Mouse (Mus musculus) liver, embryonic 12.5 days (tissue): Measurements from ENCODE around the gene Kcnab2. TPM values are rescaled to one million over a fixed set of nuclear protein-coding genes. Genes with fewer than 3 reads are reported as not detected.

Source experiments
- ATAC-seq: fragments of 200-750 bp; cut with Nextera tagmentation; 2 replicates; pipeline ENCODE4 v1.8.0; 2017; ENCODE audit warnings: moderate number of reproducible peaks, mild to moderate bottlenecking, moderate library complexity
- H3K27ac ChIP-seq: fragments of 300-500 bp; sonication (generic); 2 replicates; pipeline ENCODE4 v1.5.1; 2016; ENCODE audit warnings: mild to moderate bottlenecking
- H3K27me3 ChIP-seq: fragments of 300-500 bp; sonication (generic); replicated peaks from 2 replicates; pipeline ENCODE4 v1.6.1; 2016; ENCODE audit warnings: mild to moderate bottlenecking, moderate library complexity
- H3K36me3 ChIP-seq: fragments of 300-500 bp; sonication (generic); 2 replicates; pipeline ENCODE4 v1.6.1; 2016; ENCODE audit warnings: mild to moderate bottlenecking, moderate library complexity
- H3K4me1 ChIP-seq: fragments of 300-500 bp; sonication (generic); 2 replicates; pipeline ENCODE4 v1.6.1; 2016
- H3K4me2 ChIP-seq: fragments of 300-500 bp; sonication (generic); 2 replicates; pipeline ENCODE4 v1.6.1; 2016; ENCODE audit warnings: mild to moderate bottlenecking, moderate library complexity
- H3K4me3 ChIP-seq: fragments of 300-500 bp; sonication (generic); 2 replicates; pipeline ENCODE4 v1.5.1; 2016; ENCODE audit warnings: mild to moderate bottlenecking, moderate library complexity
- H3K9ac ChIP-seq: fragments of 300-500 bp; sonication (generic); 2 replicates; pipeline ENCODE4 v1.6.1; 2016; ENCODE audit warnings: mild to moderate bottlenecking, moderate library complexity
- H3K9me3 ChIP-seq: fragments of 300-500 bp; sonication (generic); replicated peaks from 2 replicates; pipeline ENCODE4 v1.6.1; 2016; ENCODE audit warnings: mild to moderate bottlenecking, moderate library complexity
- WGBS: fragments of 180-500 bp; shearing (Covaris S2); methylation state at CpG from one replicate; pipeline ENCODE4 v1.1.7; 2016; ENCODE audit not compliant: insufficient replicate concordance; 5-methylcytosine and 5-hydroxymethylcytosine counted together
- polyA plus RNA-seq: library from polyadenylated mRNA; unstranded; fragments of >200 nt; fragmentation: Nextera tagmentation; extraction: Ambion mirVana; gene quantifications from 2 replicates; pipeline ENCODE4 v1.2.1, GENCODE M21; 2016

Kcnab2 gene
- 8.3 and 9.3 TPM in 2 replicates for polyA plus RNA-seq

DNA sequence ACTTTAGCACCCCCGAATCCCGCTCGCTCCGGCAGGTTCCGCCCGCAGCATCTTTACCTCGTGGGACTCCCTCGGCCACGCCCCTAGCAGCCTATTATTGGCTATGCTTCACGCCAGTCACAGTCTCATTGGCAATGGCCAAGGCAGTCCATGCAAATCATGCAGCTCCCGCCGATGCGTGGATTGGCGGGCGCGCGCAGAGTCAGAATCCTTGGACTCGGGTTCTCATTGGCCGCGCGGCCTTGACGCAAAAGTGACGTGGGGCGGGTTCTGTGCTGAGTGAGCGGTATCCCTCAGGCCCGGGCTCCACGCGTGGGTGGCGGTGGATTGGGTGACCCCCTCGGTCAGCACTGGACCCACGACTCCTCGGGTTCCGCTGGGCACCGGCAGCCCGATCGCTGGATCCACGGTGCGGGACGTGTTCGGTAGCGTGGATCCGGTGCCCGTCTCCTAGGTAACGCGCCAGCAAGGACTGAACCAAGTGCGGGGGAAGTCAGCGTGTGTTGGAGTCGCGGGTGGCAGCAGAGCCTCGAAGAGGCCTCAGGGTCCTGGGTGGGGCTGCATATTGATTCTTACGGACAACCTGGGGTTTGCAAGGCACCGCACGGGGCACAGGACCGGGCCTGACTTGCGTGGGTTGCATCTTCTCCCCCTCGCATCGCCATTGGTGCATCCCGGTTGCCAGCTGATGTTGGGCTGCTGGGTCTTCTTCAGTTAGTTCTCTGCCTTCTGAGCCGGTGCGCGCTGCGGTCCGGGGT is at the start of gene Kcnab2:
Gene Kcnab2 (minus strand): TSS at position 406 of the 758 bp plus-strand sequence.
- peak within 1 kb of the TSS; percentile 39; the same call in 1 of the 2 replicates for H3K9ac ChIP-seq
- WGBS = 2% methylated on average over 63 of the region's 63 CpGs

GRCm38 (mm10) chr4:152520083-152520482 is 42.4 kb upstream of the Kcnab2 start:
- Histone ChIP-seq H3K9ac (no peak overlapping the region), H3K27me3 (no peaks in the 10 kb centered on the region), H3K9me3 (0 out of 2 replicates have a peak, but pooled peaks cover 4% of the 10 kb centered on the region), H3K4me2 (no peak overlapping the region), H3K27ac (no peak overlapping the region), H3K36me3 (no peaks in the 10 kb centered on the region), H3K4me3 (no peak overlapping the region), H3K4me1 (no peaks in the 10 kb centered on the region)
- WGBS = 24% methylated on average over 6 of the region's 6 CpGs
- ATAC-seq = no peak

More for the DNA sequence above, at the start of gene Kcnab2:
- Histone ChIP-seq H3K27ac (no peak within 1 kb of the TSS), H3K4me2 (peak within 1 kb of the TSS; percentile 50), H3K4me3 (peak within 1 kb of the TSS; percentile 56), H3K36me3 (no peaks in the 10 kb centered on the region), H3K27me3 (peaks cover 63% of the 10 kb centered on the region), H3K4me1 (peaks cover 14% of the 10 kb centered on the region; the same call in 1 of the 2 replicates), H3K9me3 (0 out of 2 replicates have a peak, but pooled peaks cover under 1% of the 10 kb centered on the region)
- peak; percentile 83 for ATAC-seq

- ATAC-seq = no peak
- H3K4me1 ChIP-seq = no peaks in the 10 kb centered on the region
- H3K4me3 ChIP-seq = no peak overlapping the region
- H3K27ac ChIP-seq = no peak overlapping the region
- 50% methylated on average over 10 of the region's 10 CpGs for WGBS
- H3K9ac ChIP-seq = no peak overlapping the region
- H3K9me3 ChIP-seq = 0 out of 2 replicates have a peak, but pooled peaks cover 4% of the 10 kb centered on the region
- H3K27me3 ChIP-seq = no peaks in the 10 kb centered on the region
- H3K36me3 ChIP-seq = no peaks in the 10 kb centered on the region
- H3K4me2 ChIP-seq = no peak overlapping the region
These were observed 41.4 kb upstream of the Kcnab2 start for GRCm38 (mm10) chr4:152519106-152519505.

DNA sequence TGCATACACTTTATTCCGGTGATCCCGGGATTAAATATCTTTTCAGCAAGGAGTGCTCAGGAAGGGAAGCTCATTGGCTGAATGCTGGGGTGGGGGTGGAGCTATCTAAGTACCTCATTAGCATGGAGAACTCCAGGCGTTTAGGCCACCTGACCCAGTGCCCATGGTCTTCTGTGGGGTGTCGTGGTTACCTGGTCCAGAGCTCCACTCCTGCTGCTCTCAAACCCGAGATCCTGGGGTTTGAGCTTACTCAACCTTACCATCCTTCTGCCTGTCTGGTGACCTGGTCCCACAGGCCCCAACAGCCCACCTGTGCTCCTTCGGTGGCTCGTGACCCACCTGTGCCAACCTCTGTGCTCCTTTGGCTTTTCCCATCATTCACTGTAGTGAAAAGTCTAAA is 37.2 kb upstream of the Kcnab2 start:
- no peaks in the 10 kb centered on the region for H3K4me1 ChIP-seq
- WGBS = 50% methylated on average over 7 of the region's 7 CpGs
- no peak overlapping the region for H3K4me2 ChIP-seq
- H3K9ac ChIP-seq = no peak overlapping the region
- H3K36me3 ChIP-seq = no peaks in the 10 kb centered on the region
- no peak for ATAC-seq
- no peaks in the 10 kb centered on the region for H3K27me3 ChIP-seq
- H3K9me3 ChIP-seq = peaks cover 22% of the 10 kb centered on the region; the same call in 1 of the 2 replicates
- H3K27ac ChIP-seq = no peak overlapping the region
- no peak overlapping the region for H3K4me3 ChIP-seq

GRCm38 (mm10) chr4:152512221-152512925 is 34.7 kb upstream of the Kcnab2 start:
- Histone ChIP-seq H3K9me3 (peaks cover 43% of the 10 kb centered on the region), H3K4me2 (no peak overlapping the region), H3K4me1 (no peaks in the 10 kb centered on the region), H3K36me3 (no peaks in the 10 kb centered on the region), H3K9ac (no peak overlapping the region), H3K4me3 (no peak overlapping the region), H3K27ac (no peak overlapping the region), H3K27me3 (no peaks in the 10 kb centered on the region)
- peak; percentile 15; the same call in 1 of the 2 replicates for ATAC-seq
- 62% methylated on average over 18 of the region's 18 CpGs for WGBS

DNA sequence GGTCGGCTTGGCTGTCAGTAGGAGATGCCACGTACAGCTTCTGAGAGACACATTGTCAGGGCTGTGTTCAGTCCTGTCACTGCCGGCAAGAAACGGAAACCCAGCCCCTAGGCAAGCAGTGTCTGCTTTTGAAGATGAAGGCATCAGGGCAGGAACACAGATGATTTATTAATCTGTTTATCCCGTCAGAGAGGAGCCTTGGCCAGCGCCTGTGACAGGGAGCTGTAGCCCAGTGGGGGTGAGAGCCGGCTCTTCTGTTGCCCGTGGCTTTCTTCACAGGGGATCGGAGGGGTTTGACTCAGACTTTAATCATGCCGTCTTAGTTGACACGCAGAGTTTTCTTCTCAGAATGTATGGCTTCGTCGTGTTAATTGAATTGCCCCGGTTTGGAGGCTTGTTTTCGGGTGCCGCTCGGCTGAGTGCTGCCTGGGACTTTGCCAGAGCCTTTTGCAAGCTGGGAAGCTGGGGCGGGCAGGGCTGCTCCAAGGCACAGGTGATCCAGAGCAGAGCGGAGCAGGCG is 16.7 kb upstream of the Kcnab2 start:
- Histone ChIP-seq H3K4me1 (no peaks in the 10 kb centered on the region), H3K36me3 (no peaks in the 10 kb centered on the region), H3K4me2 (no peak overlapping the region), H3K9me3 (peaks cover 26% of the 10 kb centered on the region), H3K9ac (no peak overlapping the region), H3K4me3 (no peak overlapping the region), H3K27ac (no peak overlapping the region), H3K27me3 (peaks cover 6% of the 10 kb centered on the region; the same call in 1 of the 2 replicates)
- 47% methylated on average over 20 of the region's 20 CpGs for WGBS
- ATAC-seq = no peak

DNA sequence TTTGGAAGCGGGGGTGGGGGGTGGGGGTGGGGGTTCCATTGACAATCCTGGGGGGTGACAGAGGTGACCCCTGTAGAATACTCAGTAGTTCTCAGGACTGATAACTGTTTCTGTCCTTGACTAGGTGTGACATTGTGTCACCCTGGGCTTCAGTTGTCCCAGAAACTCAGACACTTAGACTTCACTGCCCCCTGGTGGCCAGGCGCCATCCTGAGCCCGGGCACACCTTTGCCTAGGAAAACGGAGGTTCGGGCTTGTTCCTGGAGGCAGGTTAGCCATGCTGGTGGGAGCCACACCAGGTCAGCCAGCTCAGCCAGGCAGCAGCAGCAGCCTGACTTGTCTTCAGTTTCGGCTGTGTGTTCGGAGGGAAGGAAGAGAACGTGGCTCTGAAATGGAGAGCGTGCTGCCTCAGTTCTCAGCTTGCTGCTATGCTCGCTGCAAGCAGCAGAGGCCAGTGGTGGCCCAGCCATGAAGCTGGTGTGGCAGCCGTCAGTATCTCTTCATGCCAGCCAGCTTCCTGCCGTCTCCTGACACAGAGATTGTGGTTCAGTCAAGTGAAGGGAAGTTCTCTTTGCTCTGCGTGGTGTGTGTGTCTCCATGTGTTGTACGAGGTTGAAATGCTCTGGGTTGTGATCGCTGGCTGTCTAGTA is 13.7 kb upstream of the Kcnab2 start:
- no peak for ATAC-seq
- H3K4me3 ChIP-seq = no peak overlapping the region
- H3K27me3 ChIP-seq = peaks cover 6% of the 10 kb centered on the region; the same call in 1 of the 2 replicates
- no peak overlapping the region for H3K27ac ChIP-seq
- no peaks in the 10 kb centered on the region for H3K36me3 ChIP-seq
- peaks cover 5% of the 10 kb centered on the region; the same call in 1 of the 2 replicates for H3K9me3 ChIP-seq
- H3K4me1 ChIP-seq = no peaks in the 10 kb centered on the region
- 33% methylated on average over 15 of the region's 15 CpGs for WGBS
- no peak overlapping the region for H3K9ac ChIP-seq
- no peak overlapping the region for H3K4me2 ChIP-seq

- Histone ChIP-seq H3K4me3 (no peak overlapping the region), H3K27me3 (peaks cover 6% of the 10 kb centered on the region; the same call in 1 of the 2 replicates), H3K9me3 (0 out of 2 replicates have a peak, but pooled peaks cover 2% of the 10 kb centered on the region), H3K36me3 (no peaks in the 10 kb centered on the region), H3K4me1 (no peaks in the 10 kb centered on the region), H3K9ac (no peak overlapping the region), H3K4me2 (no peak overlapping the region), H3K27ac (no peak overlapping the region)
- no peak for ATAC-seq
- WGBS = 78% methylated on average over 14 of the region's 14 CpGs
These were observed 12.6 kb upstream of the Kcnab2 start for GRCm38 (mm10) chr4:152490311-152490710.

DNA sequence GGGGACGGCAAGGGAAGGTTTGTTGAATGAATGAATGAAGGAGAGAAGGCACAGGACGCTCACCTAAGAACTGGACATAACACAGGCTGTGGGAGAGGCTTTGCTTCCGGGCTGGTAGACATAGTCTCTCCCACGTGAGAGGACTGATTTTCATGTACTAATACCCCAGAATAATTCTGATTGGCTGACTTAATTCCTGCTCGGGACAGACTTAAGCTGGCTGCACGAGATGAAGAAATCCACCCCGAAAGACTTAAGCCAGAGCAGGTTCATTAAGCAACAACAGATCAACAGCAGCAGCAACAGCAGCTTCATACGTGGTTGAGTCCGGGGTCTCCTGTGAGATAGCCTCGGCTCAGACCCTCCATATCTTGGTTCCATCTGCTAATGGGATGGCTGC is 10.4 kb upstream of the Kcnab2 start:
- no peak for ATAC-seq
- Histone ChIP-seq H3K4me2 (no peak overlapping the region), H3K4me1 (no peaks in the 10 kb centered on the region), H3K27me3 (no peaks in the 10 kb centered on the region), H3K9ac (no peak overlapping the region), H3K36me3 (no peaks in the 10 kb centered on the region), H3K9me3 (no peaks in the 10 kb centered on the region), H3K27ac (no peak overlapping the region), H3K4me3 (no peak overlapping the region)
- 65% methylated on average over 10 of the region's 10 CpGs for WGBS

DNA sequence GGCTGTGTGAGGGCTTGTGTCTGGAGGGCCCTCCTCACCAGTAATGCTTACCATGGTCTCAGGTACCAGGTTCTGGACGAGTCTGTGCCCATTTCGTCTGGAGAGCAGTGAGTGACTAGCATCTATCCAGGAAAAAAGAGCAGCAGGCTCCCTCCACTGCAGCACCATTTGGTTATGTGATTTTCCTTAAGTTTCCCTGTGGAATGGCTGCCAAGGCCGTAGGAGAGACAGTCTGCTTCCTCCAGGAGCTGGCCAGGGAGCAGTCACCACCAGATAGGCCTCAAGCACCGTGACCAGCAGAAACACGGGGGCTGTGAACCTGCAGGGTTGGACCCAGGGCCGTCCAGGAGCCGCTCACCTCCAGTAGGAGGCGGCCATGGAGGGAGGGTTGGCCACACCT is 2.8 kb upstream of the Kcnab2 start:
- no peaks in the 10 kb centered on the region for H3K36me3 ChIP-seq
- no peak overlapping the region for H3K9ac ChIP-seq
- ATAC-seq = no peak
- H3K4me3 ChIP-seq = no peak overlapping the region
- no peaks in the 10 kb centered on the region for H3K9me3 ChIP-seq
- peaks cover 14% of the 10 kb centered on the region; the same call in 1 of the 2 replicates for H3K4me1 ChIP-seq
- WGBS = 38% methylated on average over 8 of the region's 8 CpGs
- peaks cover 51% of the 10 kb centered on the region for H3K27me3 ChIP-seq
- no peak overlapping the region for H3K27ac ChIP-seq
- H3K4me2 ChIP-seq = no peak overlapping the region

DNA sequence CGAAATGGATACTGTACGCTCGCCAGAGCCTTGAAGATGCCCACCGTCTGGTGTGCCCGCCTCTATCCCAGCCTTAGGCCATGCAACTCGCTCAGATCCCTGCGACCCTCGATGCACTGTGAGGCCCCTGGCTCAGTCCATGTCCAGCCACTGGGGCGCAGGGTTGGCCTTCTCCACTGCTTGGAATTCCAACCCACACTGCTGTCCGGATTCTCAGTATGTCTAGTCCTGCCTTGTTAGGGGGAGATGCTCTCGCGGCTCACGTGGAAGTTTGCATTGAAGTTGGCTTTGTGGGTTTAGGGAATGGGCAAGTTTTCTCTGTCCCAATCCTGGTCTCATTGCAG is 525 bp upstream of the Kcnab2 start:
- 2% methylated on average over 13 of the region's 13 CpGs for WGBS
- H3K27ac ChIP-seq = no peak overlapping the region

More for the DNA sequence above, 525 bp upstream of the Kcnab2 start:
- Histone ChIP-seq H3K4me1 (peaks cover 14% of the 10 kb centered on the region; the same call in 1 of the 2 replicates), H3K4me2 (peak overlapping the region; percentile 50), H3K4me3 (peak overlapping the region; percentile 56), H3K9ac (0 out of 2 replicates have a peak overlapping the region, but pooled peaks have one; percentile 39), H3K9me3 (no peaks in the 10 kb centered on the region), H3K36me3 (no peaks in the 10 kb centered on the region), H3K27me3 (peaks cover 63% of the 10 kb centered on the region)
- ATAC-seq = no peak
